Mouse (Mus musculus) midbrain, embryonic 15.5 days (tissue): ENCODE results near the gene Rd3l. TPM values are rescaled to one million over a fixed set of nuclear protein-coding genes. Genes with fewer than 3 reads are reported as not detected.
"Not testable (repeated sequence)": the region's sequence is repeated elsewhere in the genome, so short reads cannot be mapped to it uniquely, and the experiment has no call there.

Experiments
- ATAC-seq: fragments of 200-750 bp; cut with Nextera tagmentation; replicated peaks from 2 replicates; pipeline ENCODE4 v1.8.0; 2017; ENCODE audit warnings: moderate TSS enrichment
- H3K27ac ChIP-seq: fragments of 300-500 bp; sonication (generic); 2 replicates; pipeline ENCODE4 v1.5.1; 2015; ENCODE audit warnings: mild to moderate bottlenecking, inconsistent platforms
- H3K27me3 ChIP-seq: fragments of 300-500 bp; sonication (generic); replicated peaks from 2 replicates; pipeline ENCODE4 v1.6.1; 2015; ENCODE audit warnings: inconsistent platforms
- H3K36me3 ChIP-seq: fragments of 300-500 bp; sonication (generic); replicated peaks from 2 replicates; pipeline ENCODE4 v1.6.1; 2015; ENCODE audit warnings: inconsistent platforms
- H3K4me1 ChIP-seq: fragments of 300-500 bp; sonication (generic); 2 replicates; pipeline ENCODE4 v1.6.1; 2015; ENCODE audit warnings: inconsistent platforms
- H3K4me2 ChIP-seq: fragments of 300-500 bp; sonication (generic); 2 replicates; pipeline ENCODE4 v1.6.1; 2015; ENCODE audit warnings: inconsistent platforms, mild to moderate bottlenecking, moderate library complexity
- H3K4me3 ChIP-seq: fragments of 300-500 bp; sonication (generic); 2 replicates; pipeline ENCODE4 v1.5.1; 2015; ENCODE audit warnings: mild to moderate bottlenecking, inconsistent platforms
- H3K9ac ChIP-seq: fragments of 300-500 bp; sonication (generic); 2 replicates; pipeline ENCODE4 v1.6.1; 2015; ENCODE audit warnings: mild to moderate bottlenecking, inconsistent platforms
- H3K9me3 ChIP-seq: fragments of 300-500 bp; sonication (generic); 2 replicates; pipeline ENCODE4 v1.6.1; 2016; ENCODE audit warnings: inconsistent platforms
- WGBS: fragments of 180-500 bp; shearing (Covaris S2); methylation state at CpG from one replicate; pipeline ENCODE4 v1.1.7; 2015; ENCODE audit warnings: mixed read lengths; 5-methylcytosine and 5-hydroxymethylcytosine counted together
- polyA plus RNA-seq: library from polyadenylated mRNA; unstranded; fragments of >200 nt; fragmentation: Nextera tagmentation; extraction: Ambion mirVana; gene quantifications from 2 replicates; pipeline ENCODE4 v1.2.1, GENCODE M21; 2015

Gene Rd3l
- polyA plus RNA-seq, 1 experiment from 2014 or later, result not detected

GRCm38 (mm10) chr12:111958101-111958865 is 22.8 kb downstream of the Rd3l start:
- ATAC-seq, result peak; percentile 54
- H3K27ac ChIP-seq, result no peak overlapping the region
- H3K4me2 ChIP-seq, result no peak overlapping the region
- WGBS, result 46% methylated on average over 9 of the region's 9 CpGs
- H3K9ac ChIP-seq, result no peak overlapping the region
- no peak overlapping the region for H3K4me3 ChIP-seq
- H3K36me3 ChIP-seq, result peaks cover 25% of the 10 kb centered on the region
- no peaks in the 10 kb centered on the region for H3K27me3 ChIP-seq
- H3K9me3 ChIP-seq, result no peaks in the 10 kb centered on the region
- H3K4me1 ChIP-seq, result no peaks in the 10 kb centered on the region

GRCm38 (mm10) chr12:111956173-111956572 is 24.9 kb downstream of the Rd3l start:
- Histone ChIP-seq H3K36me3 (peaks cover 19% of the 10 kb centered on the region), H3K27ac (no peak overlapping the region), H3K9me3 (no peaks in the 10 kb centered on the region), H3K4me1 (no peaks in the 10 kb centered on the region), H3K9ac (no peak overlapping the region), H3K4me2 (no peak overlapping the region), H3K27me3 (no peaks in the 10 kb centered on the region), H3K4me3 (no peak overlapping the region)
- no peak for ATAC-seq
- WGBS, result 78% methylated on average over 5 of the region's 5 CpGs

GRCm38 (mm10) chr12:111951701-111952100 is 29.4 kb downstream of the Rd3l start:
- Histone ChIP-seq H3K9ac (no peak overlapping the region), H3K4me2 (no peak overlapping the region), H3K36me3 (no peaks in the 10 kb centered on the region), H3K27ac (no peak overlapping the region), H3K27me3 (no peaks in the 10 kb centered on the region), H3K4me3 (no peak overlapping the region), H3K9me3 (no peaks in the 10 kb centered on the region), H3K4me1 (no peaks in the 10 kb centered on the region)
- ATAC-seq, result no peak
- WGBS, result 59% methylated on average over 5 of the region's 5 CpGs

- WGBS, result 85% methylated on average over 5 of the region's 5 CpGs
Observed at GRCm38 (mm10) chr12:111950486-111950885, 30.6 kb downstream of the Rd3l start.

GRCm38 (mm10) chr12:111946716-111947115 is 34.4 kb downstream of the Rd3l start:
- no peaks in the 10 kb centered on the region for H3K27me3 ChIP-seq
- H3K4me3 ChIP-seq, result no peak overlapping the region
- H3K9me3 ChIP-seq, result no peaks in the 10 kb centered on the region
- 54% methylated on average over 2 of the region's 2 CpGs for WGBS
- no peak overlapping the region for H3K9ac ChIP-seq
- no peaks in the 10 kb centered on the region for H3K36me3 ChIP-seq
- H3K27ac ChIP-seq, result no peak overlapping the region
- H3K4me1 ChIP-seq, result no peaks in the 10 kb centered on the region
- no peak overlapping the region for H3K4me2 ChIP-seq
- ATAC-seq, result no peak

More at GRCm38 (mm10) chr12:111950486-111950885, 30.6 kb downstream of the Rd3l start:
- no peak overlapping the region for H3K9ac ChIP-seq
- H3K27ac ChIP-seq, result no peak overlapping the region
- H3K4me2 ChIP-seq, result no peak overlapping the region
- no peaks in the 10 kb centered on the region for H3K36me3 ChIP-seq
- H3K4me3 ChIP-seq, result no peak overlapping the region
- H3K27me3 ChIP-seq, result no peaks in the 10 kb centered on the region
- H3K4me1 ChIP-seq, result no peaks in the 10 kb centered on the region
- no peak for ATAC-seq
- H3K9me3 ChIP-seq, result no peaks in the 10 kb centered on the region

GRCm38 (mm10) chr12:111945765-111946655 is 35.1 kb downstream of the Rd3l start:
- not testable (repeated sequence) for H3K4me3 ChIP-seq, ATAC-seq, H3K27ac ChIP-seq, H3K4me2 ChIP-seq, H3K9me3 ChIP-seq, H3K9ac ChIP-seq, H3K4me1 ChIP-seq, H3K27me3 ChIP-seq, H3K36me3 ChIP-seq
- 60% methylated on average over 11 of the region's 15 CpGs for WGBS

- ATAC-seq, result no peak
- no peak overlapping the region for H3K9ac ChIP-seq
- no peaks in the 10 kb centered on the region for H3K27me3 ChIP-seq
- 67% methylated on average over 8 of the region's 8 CpGs for WGBS
- no peak overlapping the region for H3K4me2 ChIP-seq
- no peaks in the 10 kb centered on the region for H3K4me1 ChIP-seq
- no peaks in the 10 kb centered on the region for H3K36me3 ChIP-seq
- H3K4me3 ChIP-seq, result no peak overlapping the region
- H3K9me3 ChIP-seq, result no peaks in the 10 kb centered on the region
- H3K27ac ChIP-seq, result no peak overlapping the region
Observed at GRCm38 (mm10) chr12:111945115-111945514, 36.0 kb downstream of the Rd3l start.

- H3K27me3 ChIP-seq, H3K9ac ChIP-seq, H3K4me3 ChIP-seq, H3K4me2 ChIP-seq, H3K27ac ChIP-seq, H3K9me3 ChIP-seq, H3K36me3 ChIP-seq, ATAC-seq, H3K4me1 ChIP-seq: not testable (repeated sequence)
- WGBS, result 67% methylated on average over 16 of the region's 20 CpGs
Observed at GRCm38 (mm10) chr12:111944065-111944987, 36.8 kb downstream of the Rd3l start.

GRCm38 (mm10) chr12:111943421-111944064 is 37.6 kb downstream of the Rd3l start:
- Histone ChIP-seq H3K4me1 (no peaks in the 10 kb centered on the region), H3K36me3 (no peaks in the 10 kb centered on the region), H3K9me3 (no peaks in the 10 kb centered on the region), H3K27me3 (no peaks in the 10 kb centered on the region), H3K27ac (no peak overlapping the region), H3K9ac (no peak overlapping the region), H3K4me2 (no peak overlapping the region), H3K4me3 (no peak overlapping the region)
- no peak for ATAC-seq
- 61% methylated on average over 10 of the region's 10 CpGs for WGBS

- no peaks in the 10 kb centered on the region for H3K36me3 ChIP-seq
- no peaks in the 10 kb centered on the region for H3K9me3 ChIP-seq
- no peak overlapping the region for H3K4me2 ChIP-seq
- no peak for ATAC-seq
- 0 out of 2 replicates have a peak, but pooled peaks cover 2% of the 10 kb centered on the region for H3K4me1 ChIP-seq
- H3K27me3 ChIP-seq, result no peaks in the 10 kb centered on the region
- H3K27ac ChIP-seq, result no peak overlapping the region
- 80% methylated on average over 1 of the region's 1 CpGs for WGBS
- no peak overlapping the region for H3K4me3 ChIP-seq
- no peak overlapping the region for H3K9ac ChIP-seq
Observed at GRCm38 (mm10) chr12:111938623-111939177, 42.4 kb downstream of the Rd3l start.
